ENCODE assay signal across 15 mouse cellular contexts in genomic region chr9:47749160-47749559, GRCm38 (mm10).
"Had no signal": no experiment of that assay in that cellular context is flagged by ENCODE, and none has a peak within 500 bp of the region (broad histone marks: within the 10 kb centered on the region; RNA-seq: fewer than 3 reads in every experiment).

No protein-coding gene starts in this region.

- DNase-seq: lung, adult 2 months; lung, postnatal 14 days; lung, postnatal 36 days; right cerebral cortex, postnatal 14 days; thymus, adult 2 months; thymus, postnatal 25 days; thymus, postnatal 4 days had no signal

- H3K27ac ChIP-seq: lung, embryonic 15.5 days; macrophage; midbrain, embryonic 13.5 days; midbrain, embryonic 15.5 days; neural tube, embryonic 12.5 days; stomach, embryonic 15.5 days; stomach, postnatal 0 days had no signal

- H3K4me3 ChIP-seq: lung, embryonic 15.5 days; megakaryocyte, embryonic 14.5 days; midbrain, embryonic 13.5 days; midbrain, embryonic 15.5 days; neural tube, embryonic 12.5 days; stomach, embryonic 15.5 days had no signal
